Mouse (Mus musculus): Measurements from ENCODE around the gene Mgarp.

- TF ChIP-seq CTCF (IDR thresholded peaks at IDR 0.05; ENCODE audit: borderline replicate concordance, control insufficient read depth, extremely low read depth, insufficient read depth, low read length, poor library complexity) (no peak), POLR2A (IDR thresholded peaks at IDR 0.05; ENCODE audit: control insufficient read depth, extremely low read depth, insufficient read depth, low read length, poor library complexity) (no peak)
Measured at GRCm38 (mm10) chr3:51391095-51391494, 5.4 kb downstream of the Mgarp start.

All from thymus, adult 2 months (tissue).